Mouse (Mus musculus) MEL (cell line): ENCODE measurements around the gene Zbtb1. TPM values are rescaled to one million over a fixed set of nuclear protein-coding genes. Genes with fewer than 3 reads are reported as not detected.

Source experiments
- DNase-seq: peaks from one replicate; pipeline ENCODE4 v3.0.0; 2011; ENCODE audit warnings: low read depth, low spot score
- H3K27ac ChIP-seq: 2 replicates; pipeline ENCODE4 v1.5.1; 2012; ENCODE audit warnings: low read depth, mild to moderate bottlenecking, control low read depth, low read length, moderate library complexity; ENCODE audit not compliant: control insufficient read depth
- H3K27me3 ChIP-seq, 2 experiments: fragments of 150-350 bp in 1 of 2; sonication (generic) in 1 of 2; 2 replicates each; pipeline ENCODE4 v1.6.1; 2012; ENCODE audit warnings: low read length in 2 of 2, mild to moderate bottlenecking in 2 of 2, improper control_type of control experiment in 1 of 2, moderate library complexity in 1 of 2; ENCODE audit not compliant: insufficient read depth in 2 of 2, control insufficient read depth in 1 of 2
- H3K36me3 ChIP-seq, 2 experiments: 2 replicates each; pipeline ENCODE4 v1.6.1; 2012 to 2014; ENCODE audit warnings: low read length in 2 of 2, improper control_type of control experiment in 1 of 2, inconsistent platforms in 1 of 2, mild to moderate bottlenecking in 1 of 2; ENCODE audit not compliant: insufficient read depth in 2 of 2, control insufficient read depth in 1 of 2
- H3K4me1 ChIP-seq, 2 experiments: fragments of 150-350 bp in 1 of 2; sonication (generic) in 1 of 2; 2 replicates each; pipeline ENCODE4 v1.6.1; 2012; ENCODE audit warnings: low read length in 2 of 2, improper control_type of control experiment in 1 of 2, mild to moderate bottlenecking in 1 of 2; ENCODE audit not compliant: insufficient read depth in 2 of 2, control insufficient read depth in 1 of 2
- H3K4me3 ChIP-seq, 2 experiments: fragments of 150-350 bp in 1 of 2; sonication (generic) in 1 of 2; 2 replicates each; pipeline ENCODE4 v1.5.1; 2012; ENCODE audit warnings: low read depth in 2 of 2, low read length in 2 of 2, mild to moderate bottlenecking in 2 of 2, moderate library complexity in 2 of 2, control low read depth in 1 of 2, improper control_type of control experiment in 1 of 2; ENCODE audit not compliant: control insufficient read depth in 1 of 2, insufficient read depth in 1 of 2
- H3K79me2 ChIP-seq: 2 replicates; pipeline ENCODE4 v1.6.1; 2012; ENCODE audit warnings: mild to moderate bottlenecking, low read length, moderate library complexity; ENCODE audit not compliant: control insufficient read depth, poor library complexity, insufficient read depth
- H3K9ac ChIP-seq: 2 replicates; pipeline ENCODE4 v1.6.1; 2012; ENCODE audit warnings: low read depth, mild to moderate bottlenecking, control low read depth, low read length, moderate library complexity; ENCODE audit not compliant: control insufficient read depth, poor library complexity, severe bottlenecking
- H3K9me3 ChIP-seq: fragments of 150-350 bp; sonication (generic); replicated peaks from 2 replicates; pipeline ENCODE4 v1.6.1; 2012; ENCODE audit warnings: mild to moderate bottlenecking, low read length, improper control_type of control experiment, moderate library complexity; ENCODE audit not compliant: insufficient read depth
- BHLHE40 ChIP-seq: IDR thresholded peaks from 2 replicates; pipeline ENCODE4 v1.6.1; 2012; ENCODE audit warnings: low read depth, mild to moderate bottlenecking, inconsistent platforms, low read length, improper control_type of control experiment, borderline replicate concordance
- CHD1 ChIP-seq: IDR thresholded peaks from 2 replicates; pipeline ENCODE4 v1.6.1; 2012; ENCODE audit warnings: low read depth, mild to moderate bottlenecking, inconsistent platforms, low read length, improper control_type of control experiment
- CTCF ChIP-seq, 3 experiments: IDR thresholded peaks in 2 of 3; conservative IDR thresholded peaks in 1 of 3; 2 replicates each; pipeline ENCODE4 v1.5.1; 2011 to 2012; ENCODE audit warnings: low read length in 3 of 3, low read depth in 2 of 3, mild to moderate bottlenecking in 2 of 3, improper control_type of control experiment in 1 of 3, inconsistent platforms in 1 of 3, mixed read lengths in 1 of 3, moderate library complexity in 1 of 3; ENCODE audit not compliant: control insufficient read depth in 1 of 3, insufficient read depth in 1 of 3, poor library complexity in 1 of 3, severe bottlenecking in 1 of 3
- EP300 ChIP-seq, 2 experiments: IDR thresholded peaks; 2 replicates each; pipeline ENCODE4 v1.6.1; 2011; ENCODE audit warnings: improper control_type of control experiment in 2 of 2, low read length in 2 of 2, low read depth in 1 of 2, mild to moderate bottlenecking in 1 of 2
- GATA1 ChIP-seq: IDR thresholded peaks from 2 replicates; pipeline ENCODE4 v1.6.1; 2011; ENCODE audit warnings: low read depth, low read length, improper control_type of control experiment
- MAFK ChIP-seq: IDR thresholded peaks from 2 replicates; pipeline ENCODE4 v1.6.1; 2011; ENCODE audit warnings: low read depth, mild to moderate bottlenecking, low read length, improper control_type of control experiment, borderline replicate concordance
- NELFE ChIP-seq: IDR thresholded peaks from 2 replicates; pipeline ENCODE4 v1.6.1; 2011; ENCODE audit warnings: low read depth, low read length, improper control_type of control experiment
- POLR2A ChIP-seq, 2 experiments: IDR thresholded peaks; 2 replicates each; pipeline ENCODE4 v1.6.1; 2011 to 2012; ENCODE audit warnings: low read length in 2 of 2, mild to moderate bottlenecking in 2 of 2, control low read depth in 1 of 2, improper control_type of control experiment in 1 of 2, low read depth in 1 of 2, moderate library complexity in 1 of 2; ENCODE audit not compliant: control insufficient read depth in 1 of 2, insufficient read depth in 1 of 2, poor library complexity in 1 of 2
- POLR2AphosphoS2 ChIP-seq: IDR thresholded peaks from 2 replicates; pipeline ENCODE4 v1.6.1; 2011; ENCODE audit warnings: low read length, improper control_type of control experiment
- RAD21 ChIP-seq: IDR thresholded peaks from 2 replicates; pipeline ENCODE4 v1.6.1; 2011; ENCODE audit warnings: mild to moderate bottlenecking, low read depth, low read length, improper control_type of control experiment
- SIN3A ChIP-seq: IDR thresholded peaks from 2 replicates; pipeline ENCODE4 v1.6.1; 2012; ENCODE audit warnings: low read length, improper control_type of control experiment, inconsistent platforms
- SMC3 ChIP-seq: IDR thresholded peaks from 2 replicates; pipeline ENCODE4 v1.6.1; 2011; ENCODE audit warnings: low read depth, low read length, improper control_type of control experiment
- TCF12 ChIP-seq: IDR thresholded peaks from 2 replicates; pipeline ENCODE4 v1.6.1; 2014; ENCODE audit warnings: low read depth, mild to moderate bottlenecking, inconsistent platforms, low read length, improper control_type of control experiment, moderate library complexity
- USF1 ChIP-seq: IDR thresholded peaks from 2 replicates; pipeline ENCODE4 v1.6.1; 2014; ENCODE audit warnings: low read depth, mild to moderate bottlenecking, inconsistent platforms, low read length, improper control_type of control experiment, moderate library complexity
- ZC3H11A ChIP-seq: IDR thresholded peaks from 2 replicates; pipeline ENCODE4 v1.6.1; 2012; ENCODE audit warnings: low read depth, mild to moderate bottlenecking, inconsistent platforms, low read length, improper control_type of control experiment
- polyA plus RNA-seq, 2 experiments: library from polyadenylated mRNA; stranded (reverse) in 1 of 2; unstranded in 1 of 2; fragments of >175 nt in 1 of 2; fragments of >200 nt in 1 of 2; gene quantifications; 2 replicates each; pipeline versions ENCODE4 v1.2.1 to v1.2.4; 2012; ENCODE audit warnings: low replicate concordance in 2 of 2, low read depth in 1 of 2; ENCODE audit not compliant: insufficient read length in 2 of 2, insufficient read depth in 1 of 2, missing spikeins in 1 of 2
- total RNA-seq: library from RNA; depleted of rRNA; stranded (reverse); fragments of 300-350 nt; gene quantifications from 2 replicates; pipeline ENCODE4 v1.2.3, GENCODE M21; 2012

Zbtb1 gene
- total and polyA plus RNA-seq, 3 experiments: 5.1 to 7.0 TPM; not detected in 1

DNA sequence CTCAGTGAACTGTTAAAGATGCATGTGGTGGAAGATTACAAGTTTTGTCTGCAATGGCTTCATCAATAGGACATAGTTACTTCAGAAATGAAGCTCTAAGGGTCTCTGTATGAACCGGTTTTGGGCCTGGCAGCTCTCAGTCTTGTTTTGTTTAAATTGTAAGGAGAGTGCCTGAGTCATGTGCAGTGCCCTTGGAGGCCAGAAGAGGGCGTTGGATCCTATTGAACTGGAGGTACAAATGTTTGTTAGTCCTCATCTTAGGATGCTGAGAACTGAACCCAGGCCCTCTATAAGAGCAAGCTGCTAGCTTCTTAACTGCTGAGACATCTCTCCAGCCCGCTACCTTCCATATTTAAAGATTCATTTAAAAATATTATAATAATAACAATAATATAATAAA is 31.6 kb downstream of the Zbtb1 start:
- no peaks in the 10 kb centered on the region for H3K27me3 ChIP-seq

DNA sequence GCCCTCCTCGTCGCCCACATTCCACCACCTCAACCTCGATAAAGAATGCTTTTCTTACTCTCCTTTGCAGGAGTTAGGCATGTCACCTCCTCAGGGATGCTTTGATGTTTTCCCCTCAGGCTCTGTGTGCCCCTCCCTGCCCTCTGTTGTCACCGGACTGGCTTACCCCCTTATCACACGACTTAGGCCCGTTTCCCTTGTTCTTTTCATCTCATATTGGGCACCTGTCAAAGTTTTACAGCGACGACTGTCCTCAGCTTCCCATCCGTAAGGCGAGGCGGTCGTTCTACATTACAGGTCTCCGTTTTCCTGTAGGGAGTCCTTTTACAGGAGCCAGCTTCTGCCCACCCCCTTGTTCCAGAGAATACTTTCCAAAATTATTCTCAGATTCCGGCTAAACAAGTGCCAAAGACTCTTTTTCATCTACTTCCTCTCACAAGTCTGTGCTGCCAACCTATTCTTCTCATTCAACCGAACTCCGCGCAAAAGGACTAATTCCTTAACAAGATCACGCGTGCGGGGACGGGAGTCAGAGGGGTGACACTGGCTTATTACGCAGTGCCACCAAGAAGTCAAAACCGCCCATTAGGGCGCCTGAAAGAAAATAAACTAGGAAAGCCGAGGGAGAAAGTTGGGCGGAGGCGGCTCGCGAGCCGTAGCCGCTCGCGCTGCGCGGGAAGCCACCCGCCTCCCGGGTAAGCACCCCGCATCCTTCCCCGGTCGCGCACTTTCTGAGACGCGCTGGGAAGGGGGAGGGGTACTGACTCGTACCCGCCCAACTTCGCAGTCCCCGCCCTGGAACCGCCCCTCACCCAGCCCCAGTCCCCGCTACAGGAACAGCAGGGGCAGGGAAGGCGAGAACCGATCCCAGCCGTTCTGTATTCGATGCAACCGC is 33.2 kb downstream of the Zbtb1 start:
- no peaks in the 10 kb centered on the region for H3K9me3 ChIP-seq
- no peaks in the 10 kb centered on the region for H3K27me3 ChIP-seq
- H3K4me3 ChIP-seq: peak overlapping the region; percentile 68 to 91
- no peaks in the 10 kb centered on the region; the same call in 1 of the 2 replicates for H3K79me2 ChIP-seq
- peak overlapping the region; percentile 70 for H3K9ac ChIP-seq
- peak; percentile 39 for TF ChIP-seq SIN3A
- TF ChIP-seq CHD1: no peak
- peak; percentile 50 to 55; a peak in 3 of 4 replicates for TF ChIP-seq POLR2A (IDR thresholded peaks at IDR 0.05; ENCODE audit: control insufficient read depth in 1 of 2, insufficient read depth in 1 of 2, low read depth in 1 of 2, low read length in 2 of 2, poor library complexity in 1 of 2)
- peak; percentile 39 for TF ChIP-seq NELFE
- peaks cover 0 to 5% of the 10 kb centered on the region in 2 experiments; a peak in 1 of 4 replicates for H3K36me3 ChIP-seq
- H3K27ac ChIP-seq: peak overlapping the region; percentile 67
- H3K4me1 ChIP-seq: peaks cover 2 to 3% of the 10 kb centered on the region in 2 experiments; a peak in 1 of 4 replicates
- peak; percentile 93 for DNase-seq

More for the DNA sequence above, 31.6 kb downstream of the Zbtb1 start:
- peak; percentile 62 for DNase-seq
- Histone ChIP-seq H3K36me3 (peaks cover 0 to 5% of the 10 kb centered on the region in 2 experiments; a peak in 1 of 4 replicates), H3K79me2 (no peaks in the 10 kb centered on the region; the same call in 1 of the 2 replicates), H3K4me3 (no peak overlapping the region), H3K27ac (no peak overlapping the region), H3K9ac (no peak overlapping the region), H3K9me3 (no peaks in the 10 kb centered on the region), H3K4me1 (peaks cover 2 to 3% of the 10 kb centered on the region in 2 experiments; a peak in 1 of 4 replicates)
- no peak for TF ChIP-seq POLR2AphosphoS2
- no peak for TF ChIP-seq MAFK
- peak; percentile 58 for TF ChIP-seq SMC3
- TF ChIP-seq GATA1: no peak
- peak; percentile 15; the same call in 1 of the 2 replicates for TF ChIP-seq USF1
- peak; percentile 54 to 56 (median 55) for TF ChIP-seq CTCF (IDR thresholded peaks at IDR 0.05 in 2 of 3, conservative IDR thresholded peaks at IDR 0.05 in 1 of 3; ENCODE audit: control insufficient read depth in 1 of 3, insufficient read depth in 1 of 3, low read depth in 2 of 3, low read length in 3 of 3, poor library complexity in 1 of 3, severe bottlenecking in 1 of 3)
- no peak for TF ChIP-seq EP300 (IDR thresholded peaks at IDR 0.05; ENCODE audit: low read depth in 1 of 2, low read length in 2 of 2)
- no peak for TF ChIP-seq BHLHE40
- no peak for TF ChIP-seq CHD1
- TF ChIP-seq RAD21: peak; percentile 40
- no peak for TF ChIP-seq TCF12
- peak; percentile 33; the same call in 1 of the 2 replicates for TF ChIP-seq ZC3H11A
